Mouse (Mus musculus) ES-E14 (cell line): ENCODE results near the gene Plcd4.

Source experiments
- CHD2 ChIP-seq: IDR thresholded peaks from 2 replicates; pipeline ENCODE4 v1.6.1; 2014; ENCODE audit warnings: mild to moderate bottlenecking, low read depth, low read length, inconsistent platforms
- MAFK ChIP-seq: IDR thresholded peaks from 2 replicates; pipeline ENCODE4 v1.6.1; 2014; ENCODE audit warnings: mild to moderate bottlenecking, low read depth, low read length, inconsistent platforms; ENCODE audit not compliant: insufficient read depth

- peak; percentile 66; the same call in 1 of the 2 replicates for TF ChIP-seq CHD2
- no peak for TF ChIP-seq MAFK
Measured at GRCm38 (mm10) chr1:74505721-74506464, 36.8 kb upstream of the Plcd4 start, which contains the start of gene Cnot9.
